Mouse (Mus musculus): ENCODE data around the gene Lgals7.

DNA sequence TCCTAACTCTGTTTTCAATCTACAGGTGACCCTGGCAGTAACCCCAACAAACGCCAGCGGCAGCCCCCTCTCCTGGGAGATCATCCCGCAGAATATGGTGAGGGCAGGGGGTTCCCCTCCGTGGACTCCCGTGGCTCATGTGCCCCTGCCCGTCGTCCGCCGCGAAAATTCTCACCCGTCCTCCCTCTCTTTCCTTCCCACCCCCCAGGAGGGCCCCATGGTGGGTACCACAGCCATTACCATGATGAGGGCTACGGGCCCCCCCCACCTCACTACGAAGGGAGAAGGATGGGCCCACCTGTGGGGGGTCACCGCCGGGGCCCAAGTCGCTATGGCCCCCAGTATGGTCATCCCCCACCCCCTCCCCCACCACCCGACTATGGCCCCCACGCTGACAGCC lies 45.2 kb upstream of the Lgals7 start:
- TF ChIP-seq CTCF (IDR thresholded peaks at IDR 0.05; ENCODE audit: extremely low read depth, insufficient read depth, insufficient read length, insufficient replicate concordance) (no peak), POLR2A (IDR thresholded peaks at IDR 0.05; ENCODE audit: low read depth, low read length) (no peak)
